Comparison of ENCODE assay signal across 18 mouse cellular contexts in genomic region chr5:73162492-73162891, GRCm38 (mm10).
DNase-seq lines count a peak whose midpoint lies in the region; ATAC-seq and TF ChIP-seq lines count a peak whose summit lies in the region.
"Had no signal": no experiment of that assay in that cellular context is flagged by ENCODE, and none has a peak within 500 bp of the region (broad histone marks: within the 10 kb centered on the region; RNA-seq: fewer than 3 reads in every experiment).

No protein-coding gene starts in this region.

- H3K27me3 ChIP-seq in forebrain, postnatal 0 days (ENCODE audit: insufficient read depth, low read length): no peaks in the 10 kb centered on the region
- H3K27me3 ChIP-seq in forebrain, embryonic 10.5 days (ENCODE audit: poor library complexity, severe bottlenecking): no peaks in the 10 kb centered on the region
- no peaks in the 10 kb centered on the region for H3K27me3 ChIP-seq in hindbrain, embryonic 15.5 days
- no peaks in the 10 kb centered on the region for H3K27me3 ChIP-seq in hindbrain, embryonic 16.5 days (replicated peaks; ENCODE audit: control insufficient read depth, insufficient read depth, low read length)
- no peaks in the 10 kb centered on the region for H3K27me3 ChIP-seq in lung, postnatal 0 days (replicated peaks; ENCODE audit: insufficient read depth, low read length)
- H3K27me3 ChIP-seq: embryonic facial prominence, embryonic 15.5 days; hindbrain, embryonic 13.5 days; neural tube, embryonic 15.5 days had no signal

- no peak overlapping the region for H3K4me2 ChIP-seq in forebrain, postnatal 0 days (ENCODE audit: low read depth)
- no peak overlapping the region for H3K4me2 ChIP-seq in hindbrain, embryonic 15.5 days
- H3K4me2 ChIP-seq in hindbrain, embryonic 16.5 days (ENCODE audit: low read length): no peak overlapping the region
- no peak overlapping the region for H3K4me2 ChIP-seq in lung, postnatal 0 days (replicated peaks; ENCODE audit: low read depth, low read length)
- H3K4me2 ChIP-seq: embryonic facial prominence, embryonic 15.5 days; hindbrain, embryonic 13.5 days; neural tube, embryonic 15.5 days had no signal

- 48% methylated on average over 2 of the region's 2 CpGs for WGBS in forebrain, postnatal 0 days
- WGBS in forebrain, embryonic 10.5 days: 92% methylated on average over 2 of the region's 2 CpGs
- 80% methylated on average over 2 of the region's 2 CpGs for WGBS in hindbrain, embryonic 15.5 days
- WGBS in hindbrain, embryonic 16.5 days: 87% methylated on average over 2 of the region's 2 CpGs
- 46% methylated on average over 2 of the region's 2 CpGs for WGBS in lung, postnatal 0 days

- H3K36me3 ChIP-seq in forebrain, postnatal 0 days (ENCODE audit: insufficient read depth): no peaks in the 10 kb centered on the region
- no peaks in the 10 kb centered on the region for H3K36me3 ChIP-seq in forebrain, embryonic 10.5 days (replicated peaks)
- H3K36me3 ChIP-seq in hindbrain, embryonic 15.5 days: no peaks in the 10 kb centered on the region
- H3K36me3 ChIP-seq in hindbrain, embryonic 16.5 days (ENCODE audit: control insufficient read depth, insufficient read depth, low read length): no peaks in the 10 kb centered on the region
- H3K36me3 ChIP-seq in lung, postnatal 0 days (ENCODE audit: insufficient read depth, low read length): no peaks in the 10 kb centered on the region
- H3K36me3 ChIP-seq: embryonic facial prominence, embryonic 15.5 days; hindbrain, embryonic 13.5 days; neural tube, embryonic 15.5 days had no signal

- peak; percentile 36; the same call in 1 of the 2 replicates for ATAC-seq in forebrain, postnatal 0 days
- no peak for ATAC-seq in hindbrain, embryonic 15.5 days (ENCODE audit: low FRiP score, low read depth)
- ATAC-seq in hindbrain, embryonic 16.5 days: no peak
- no peak for ATAC-seq in lung, postnatal 0 days
- no peak for ATAC-seq in CD4-positive, CD25-positive, alpha-beta regulatory T cell, adult 4 months
- ATAC-seq: intestine, embryonic 16.5 days had no signal

- no peak overlapping the region for H3K9ac ChIP-seq in forebrain, postnatal 0 days
- H3K9ac ChIP-seq in hindbrain, embryonic 15.5 days: no peak overlapping the region
- no peak overlapping the region for H3K9ac ChIP-seq in hindbrain, embryonic 16.5 days (ENCODE audit: low read depth, low read length)
- H3K9ac ChIP-seq in lung, postnatal 0 days (replicated peaks; ENCODE audit: low read depth): no peak overlapping the region
- H3K9ac ChIP-seq: embryonic facial prominence, embryonic 15.5 days; hindbrain, embryonic 13.5 days; neural tube, embryonic 15.5 days had no signal

- H3K9me3 ChIP-seq in forebrain, postnatal 0 days (ENCODE audit: low read length): no peaks in the 10 kb centered on the region
- H3K9me3 ChIP-seq in forebrain, embryonic 10.5 days: no peaks in the 10 kb centered on the region
- no peaks in the 10 kb centered on the region for H3K9me3 ChIP-seq in hindbrain, embryonic 15.5 days
- no peaks in the 10 kb centered on the region for H3K9me3 ChIP-seq in hindbrain, embryonic 16.5 days (ENCODE audit: control insufficient read depth, low read length)
- no peaks in the 10 kb centered on the region for H3K9me3 ChIP-seq in lung, postnatal 0 days (ENCODE audit: low read length)
- H3K9me3 ChIP-seq: embryonic facial prominence, embryonic 15.5 days; hindbrain, embryonic 13.5 days; neural tube, embryonic 15.5 days had no signal

- peak; percentile 52 for DNase-seq in forebrain, postnatal 0 days
- DNase-seq in forebrain, embryonic 10.5 days (ENCODE audit: extremely low spot score, low spot score): no peak
- peak; percentile 24 for DNase-seq in lung, postnatal 25 days (ENCODE audit: low spot score)
- no peak for DNase-seq in lung, postnatal 0 days (ENCODE audit: low spot score)
- DNase-seq: B cell, adult 2 months; gastrocnemius, postnatal 10 days; kidney, postnatal 25 days; left cerebral cortex, postnatal 4 days; midbrain, embryonic 14.5 days; thymus, postnatal 4 days had no signal

- TF ChIP-seq CTCF in forebrain, postnatal 0 days (IDR thresholded peaks at IDR 0.05; ENCODE audit: low read depth): no peak
- no peak for TF ChIP-seq CTCF in lung, postnatal 0 days (IDR thresholded peaks at IDR 0.05)

- H3K27ac ChIP-seq in forebrain, postnatal 0 days (ENCODE audit: low read depth, low read length): no peak overlapping the region; the same call in 1 of the 2 replicates
- no peak overlapping the region for H3K27ac ChIP-seq in forebrain, embryonic 10.5 days
- 0 out of 2 replicates have a peak overlapping the region, but pooled peaks have one; percentile 12 for H3K27ac ChIP-seq in hindbrain, embryonic 15.5 days (replicated peaks)
- no peak overlapping the region for H3K27ac ChIP-seq in hindbrain, embryonic 16.5 days (ENCODE audit: low read depth, low read length)
- no peak overlapping the region for H3K27ac ChIP-seq in lung, postnatal 0 days (ENCODE audit: low read length)
- H3K27ac ChIP-seq: embryonic facial prominence, embryonic 15.5 days; hindbrain, embryonic 13.5 days; neural tube, embryonic 15.5 days had no signal

- no peak for TF ChIP-seq EP300 in lung, postnatal 0 days (IDR thresholded peaks at IDR 0.05)

- no peak overlapping the region for H3K4me3 ChIP-seq in forebrain, postnatal 0 days (ENCODE audit: low read depth, low read length)
- H3K4me3 ChIP-seq in forebrain, embryonic 10.5 days: no peak overlapping the region
- H3K4me3 ChIP-seq in hindbrain, embryonic 15.5 days: no peak overlapping the region
- no peak overlapping the region for H3K4me3 ChIP-seq in hindbrain, embryonic 16.5 days (ENCODE audit: low read length)
- H3K4me3 ChIP-seq in lung, postnatal 0 days (ENCODE audit: low read depth, low read length): no peak overlapping the region
- H3K4me3 ChIP-seq: embryonic facial prominence, embryonic 15.5 days; hindbrain, embryonic 13.5 days; myocyte; neural tube, embryonic 15.5 days had no signal

- peaks cover 3% of the 10 kb centered on the region; the same call in 1 of the 2 replicates for H3K4me1 ChIP-seq in forebrain, postnatal 0 days (ENCODE audit: insufficient read depth)
- H3K4me1 ChIP-seq in forebrain, embryonic 10.5 days: peaks cover 17% of the 10 kb centered on the region
- peaks cover 24% of the 10 kb centered on the region for H3K4me1 ChIP-seq in hindbrain, embryonic 15.5 days (replicated peaks)
- H3K4me1 ChIP-seq in hindbrain, embryonic 16.5 days (ENCODE audit: control insufficient read depth, insufficient read depth, low read depth, low read length): peaks cover 4% of the 10 kb centered on the region
- no peaks in the 10 kb centered on the region for H3K4me1 ChIP-seq in lung, postnatal 0 days (ENCODE audit: insufficient read depth, low read depth, low read length)

Comparison
In these comparisons a context has a peak if more than half of its experiments do, and no peak if none do; other contexts are left out.
1. DNase-seq: peak in forebrain, postnatal 0 days (single experiment) and lung, postnatal 25 days (single experiment); none in forebrain, embryonic 10.5 days (single experiment) and lung, postnatal 0 days (single experiment).